Comparison of ENCODE assay signal across 11 mouse cellular contexts in genomic region chr6:33294626-33295025, GRCm38 (mm10). TPM values are rescaled to one million over a fixed set of nuclear protein-coding genes. Genes with fewer than 3 reads are reported as not detected.
DNase-seq lines count a peak whose midpoint lies in the region; TF ChIP-seq lines count a peak whose summit lies in the region.
"Had no signal": no experiment of that assay in that cellular context is flagged by ENCODE, and none has a peak within 500 bp of the region (broad histone marks: within the 10 kb centered on the region; RNA-seq: fewer than 3 reads in every experiment).

No protein-coding gene starts in this region.

- no peak for TF ChIP-seq CTCF in gastrocnemius, adult 2 months (IDR thresholded peaks at IDR 0.05)

- intact Hi-C loops in gastrocnemius, adult 2 months (cut with DNase I): no loop called here
- intact Hi-C loops in gastrocnemius, postnatal 14 days (cut with DNase I; ENCODE audit: low total_unique reads): no loop called here

- DNase-seq in gastrocnemius, adult 2 months: peak; percentile 34
- DNase-seq in gastrocnemius, adult 8-10 months (ENCODE audit: low spot score in 2 of 2): no peak
- peak; percentile 2 for DNase-seq in ovary, postnatal 14 days (ENCODE audit: low spot score)
- no peak for DNase-seq in ovary, adult 18-20 months (ENCODE audit: low spot score)
- peak; percentile 13 for DNase-seq in gastrocnemius, postnatal 14 days
- peak; percentile 27 for DNase-seq in retina, postnatal 1 day
- no peak for DNase-seq in right cerebral cortex, adult 2 months (ENCODE audit: low spot score in 2 of 2)
- DNase-seq in urinary bladder, adult 18-20 months (ENCODE audit: low spot score in 2 of 2): no peak

- no peak overlapping the region for H3K27ac ChIP-seq in gastrocnemius, adult 2 months
- H3K27ac ChIP-seq: embryonic facial prominence, embryonic 15.5 days; heart, embryonic 15.5 days; liver, embryonic 15.5 days had no signal

- H3K4me3 ChIP-seq in gastrocnemius, adult 2 months: no peak overlapping the region
- H3K4me3 ChIP-seq: embryonic facial prominence, embryonic 15.5 days; heart, embryonic 15.5 days; liver, embryonic 15.5 days had no signal

RNA-seq across cellular contexts. Expression of gene Exoc4, which starts 45.7 kb away (rescaled TPM):
- total RNA-seq in gastrocnemius, adult 2 months (2021): 10 to 100 TPM; 43.6 to 51.4 TPM
- total RNA-seq in gastrocnemius, adult 8-10 months (2022): 10 to 100 TPM; 44.3 to 49.6 (median 45.2) TPM
- total RNA-seq in gastrocnemius, postnatal 14 days (2021): 10 to 100 TPM; 36.3 to 36.6 TPM

Comparison
In these comparisons a context has a peak if more than half of its experiments do, and no peak if none do; other contexts are left out.
1. DNase-seq: peak in gastrocnemius, adult 2 months (single experiment), ovary, postnatal 14 days (single experiment), gastrocnemius, postnatal 14 days (single experiment) and retina, postnatal 1 day (single experiment); none in gastrocnemius, adult 8-10 months (0 of 2), ovary, adult 18-20 months (single experiment), right cerebral cortex, adult 2 months (0 of 2) and urinary bladder, adult 18-20 months (0 of 2).